Mouse (Mus musculus): Measurements from ENCODE around the gene Kcnj9. TPM values are rescaled to one million over a fixed set of nuclear protein-coding genes. Genes with fewer than 3 reads are reported as not detected.

Gene Kcnj9
- polyA plus RNA-seq, 1 experiment from 2014 or later, result 2.7 TPM

DNA sequence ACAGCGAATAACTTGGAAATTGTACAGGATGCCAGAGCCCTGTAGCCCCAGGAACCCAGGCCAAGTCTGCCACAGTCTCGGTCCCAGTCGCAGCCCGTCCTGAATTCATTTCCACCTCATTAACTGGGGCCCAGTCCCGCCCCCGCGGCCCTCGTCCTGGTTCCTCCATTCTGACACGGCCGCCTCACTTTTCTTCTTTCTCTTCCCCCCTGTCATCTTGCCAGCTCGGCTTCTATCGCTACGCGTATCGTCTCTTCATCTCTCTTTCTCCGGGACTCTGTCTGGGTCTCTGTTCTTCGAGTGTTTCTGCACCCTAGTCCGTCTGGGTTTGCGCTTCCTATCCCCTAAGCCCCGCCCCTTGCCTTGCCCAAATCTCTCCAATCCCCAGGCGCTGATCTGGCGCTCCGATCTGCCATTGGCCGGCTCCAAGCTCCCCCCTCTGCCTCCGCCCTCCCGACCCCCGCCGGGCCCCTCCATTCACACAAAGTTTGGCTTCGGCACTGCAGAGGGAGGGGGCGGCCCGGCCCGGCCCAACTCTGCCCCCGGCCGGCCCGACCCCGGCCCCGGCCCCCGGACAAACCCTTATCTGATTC is 11.7 kb upstream of the Kcnj9 start, which contains the start of gene Kcnj10:
Kcnj10 (plus strand) TSS at position 482 of the 593 bp plus-strand sequence.
- no peaks in the 10 kb centered on the region for H3K27me3 ChIP-seq (ENCODE audit: control insufficient read depth, insufficient read depth, low read length)
- peak within 1 kb of the TSS; percentile 41 for H3K9ac ChIP-seq (replicated peaks; ENCODE audit: low read depth, low read length)
- no peaks in the 10 kb centered on the region for H3K9me3 ChIP-seq (ENCODE audit: control insufficient read depth, low read length)
- H3K36me3 ChIP-seq (ENCODE audit: control insufficient read depth, insufficient read depth, low read length), result no peaks in the 10 kb centered on the region
- peak within 1 kb of the TSS; percentile 35 for H3K27ac ChIP-seq (ENCODE audit: low read depth, low read length)
- H3K4me3 ChIP-seq (ENCODE audit: low read depth, low read length), result peak within 1 kb of the TSS; percentile 32
- H3K4me2 ChIP-seq (ENCODE audit: low read depth, low read length), result peak within 1 kb of the TSS; percentile 53
- ATAC-seq (ENCODE audit: low read depth), result peak; percentile 93
- H3K4me1 ChIP-seq (ENCODE audit: control insufficient read depth, insufficient read depth, low read length), result peaks cover 3% of the 10 kb centered on the region; the same call in 1 of the 2 replicates
- WGBS, result 2% methylated on average over 37 of the region's 38 CpGs

- Histone ChIP-seq H3K27ac (ENCODE audit: low read depth, low read length) (no peak overlapping the region), H3K4me1 (ENCODE audit: control insufficient read depth, insufficient read depth, low read length) (peaks cover 3% of the 10 kb centered on the region; the same call in 1 of the 2 replicates), H3K9ac (replicated peaks; ENCODE audit: low read depth, low read length) (no peak overlapping the region), H3K36me3 (ENCODE audit: control insufficient read depth, insufficient read depth, low read length) (no peaks in the 10 kb centered on the region), H3K4me2 (ENCODE audit: low read depth, low read length) (no peak overlapping the region), H3K4me3 (ENCODE audit: low read depth, low read length) (no peak overlapping the region), H3K27me3 (ENCODE audit: control insufficient read depth, insufficient read depth, low read length) (no peaks in the 10 kb centered on the region), H3K9me3 (ENCODE audit: control insufficient read depth, low read length) (no peaks in the 10 kb centered on the region)
- ATAC-seq (ENCODE audit: low read depth), result no peak
- 28% methylated on average over 2 of the region's 2 CpGs for WGBS
Observed at GRCm38 (mm10) chr1:172337411-172338185, 8.5 kb upstream of the Kcnj9 start.

- H3K4me2 ChIP-seq (ENCODE audit: low read depth, low read length), result no peak overlapping the region
- H3K27me3 ChIP-seq (ENCODE audit: control insufficient read depth, insufficient read depth, low read length), result no peaks in the 10 kb centered on the region
- no peaks in the 10 kb centered on the region for H3K9me3 ChIP-seq (ENCODE audit: control insufficient read depth, low read length)
- H3K4me3 ChIP-seq (ENCODE audit: low read depth, low read length), result no peak overlapping the region
- no peaks in the 10 kb centered on the region for H3K36me3 ChIP-seq (ENCODE audit: control insufficient read depth, insufficient read depth, low read length)
- no peak for ATAC-seq (ENCODE audit: low read depth)
- 80% methylated on average over 15 of the region's 15 CpGs for WGBS
- no peak overlapping the region for H3K27ac ChIP-seq (ENCODE audit: low read depth, low read length)
- no peak overlapping the region for H3K9ac ChIP-seq (replicated peaks; ENCODE audit: low read depth, low read length)
- no peaks in the 10 kb centered on the region for H3K4me1 ChIP-seq (ENCODE audit: control insufficient read depth, insufficient read depth, low read length)
Observed at GRCm38 (mm10) chr1:172335804-172336203, 6.7 kb upstream of the Kcnj9 start.

DNA sequence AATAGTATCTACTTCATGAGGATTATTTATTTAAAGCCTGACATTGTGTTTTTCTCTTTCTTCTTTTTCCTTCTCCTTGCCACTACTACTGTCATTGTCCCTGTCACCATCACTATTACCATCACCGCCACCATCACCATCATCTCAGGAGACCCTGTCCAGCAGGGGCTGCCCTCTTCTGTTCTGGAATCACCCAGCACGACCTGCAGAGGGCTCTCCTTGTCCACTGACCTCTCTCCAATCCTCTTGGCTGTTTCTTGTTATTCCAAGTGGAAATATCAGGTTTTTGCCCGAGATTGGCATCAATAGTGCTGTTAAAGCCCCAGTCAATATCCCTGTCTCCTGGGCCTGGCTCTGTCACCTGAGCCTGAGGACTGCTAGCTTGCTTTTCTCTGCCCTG is 4.4 kb upstream of the Kcnj9 start:
- no peak overlapping the region for H3K9ac ChIP-seq (replicated peaks; ENCODE audit: low read depth, low read length)
- 23% methylated on average over 3 of the region's 3 CpGs for WGBS
- H3K4me3 ChIP-seq (ENCODE audit: low read depth, low read length), result no peak overlapping the region
- ATAC-seq (ENCODE audit: low read depth), result no peak
- H3K36me3 ChIP-seq (ENCODE audit: control insufficient read depth, insufficient read depth, low read length), result no peaks in the 10 kb centered on the region
- no peak overlapping the region for H3K27ac ChIP-seq (ENCODE audit: low read depth, low read length)
- H3K27me3 ChIP-seq (ENCODE audit: control insufficient read depth, insufficient read depth, low read length), result no peaks in the 10 kb centered on the region
- H3K4me1 ChIP-seq (ENCODE audit: control insufficient read depth, insufficient read depth, low read length), result peaks cover 10% of the 10 kb centered on the region
- H3K4me2 ChIP-seq (ENCODE audit: low read depth, low read length), result no peak overlapping the region
- H3K9me3 ChIP-seq (ENCODE audit: control insufficient read depth, low read length), result no peaks in the 10 kb centered on the region

- H3K9ac ChIP-seq (replicated peaks; ENCODE audit: low read depth, low read length), result no peak overlapping the region
- ATAC-seq (ENCODE audit: low read depth), result no peak
- no peak overlapping the region for H3K27ac ChIP-seq (ENCODE audit: low read depth, low read length)
- WGBS, result 83% methylated on average over 2 of the region's 2 CpGs
- H3K9me3 ChIP-seq (ENCODE audit: control insufficient read depth, low read length), result no peaks in the 10 kb centered on the region
- H3K36me3 ChIP-seq (ENCODE audit: control insufficient read depth, insufficient read depth, low read length), result no peaks in the 10 kb centered on the region
- no peak overlapping the region for H3K4me3 ChIP-seq (ENCODE audit: low read depth, low read length)
- H3K4me2 ChIP-seq (ENCODE audit: low read depth, low read length), result no peak overlapping the region
- no peaks in the 10 kb centered on the region for H3K27me3 ChIP-seq (ENCODE audit: control insufficient read depth, insufficient read depth, low read length)
- H3K4me1 ChIP-seq (ENCODE audit: control insufficient read depth, insufficient read depth, low read length), result peaks cover 10% of the 10 kb centered on the region
Observed at GRCm38 (mm10) chr1:172332925-172333324, 3.8 kb upstream of the Kcnj9 start.

DNA sequence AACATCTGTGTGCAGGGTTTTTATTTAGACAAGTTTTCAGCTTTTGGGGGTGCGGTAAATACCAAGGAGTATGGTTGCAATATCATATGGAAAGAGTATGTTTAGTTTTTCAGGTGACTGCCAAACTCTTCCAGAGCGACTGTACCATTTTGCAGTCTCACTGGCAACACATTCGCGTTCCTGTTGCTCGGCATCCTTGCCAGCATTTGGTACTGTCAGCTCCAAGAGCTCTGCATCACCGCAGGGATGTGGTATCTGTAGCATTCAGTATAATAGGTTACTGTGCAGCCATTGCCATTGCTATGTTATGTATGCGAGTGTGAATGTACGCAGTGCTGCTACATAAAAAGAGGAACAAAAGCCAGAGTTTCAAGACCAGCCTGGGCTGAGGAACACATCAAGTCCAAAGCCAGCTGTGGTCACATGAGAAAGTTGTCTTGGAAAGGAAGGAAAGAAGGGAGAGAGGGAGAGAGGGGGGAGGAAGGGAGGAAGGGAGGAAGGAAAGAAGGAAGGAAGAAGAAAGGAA is 2.4 kb upstream of the Kcnj9 start:
- Histone ChIP-seq H3K27ac (ENCODE audit: low read depth, low read length) (no peak overlapping the region), H3K36me3 (ENCODE audit: control insufficient read depth, insufficient read depth, low read length) (no peaks in the 10 kb centered on the region), H3K4me3 (ENCODE audit: low read depth, low read length) (no peak overlapping the region), H3K4me2 (ENCODE audit: low read depth, low read length) (no peak overlapping the region), H3K4me1 (ENCODE audit: control insufficient read depth, insufficient read depth, low read length) (peaks cover 11% of the 10 kb centered on the region), H3K9me3 (ENCODE audit: control insufficient read depth, low read length) (no peaks in the 10 kb centered on the region), H3K27me3 (ENCODE audit: control insufficient read depth, insufficient read depth, low read length) (no peaks in the 10 kb centered on the region), H3K9ac (replicated peaks; ENCODE audit: low read depth, low read length) (no peak overlapping the region)
- 61% methylated on average over 8 of the region's 8 CpGs for WGBS
- ATAC-seq (ENCODE audit: low read depth), result no peak

DNA sequence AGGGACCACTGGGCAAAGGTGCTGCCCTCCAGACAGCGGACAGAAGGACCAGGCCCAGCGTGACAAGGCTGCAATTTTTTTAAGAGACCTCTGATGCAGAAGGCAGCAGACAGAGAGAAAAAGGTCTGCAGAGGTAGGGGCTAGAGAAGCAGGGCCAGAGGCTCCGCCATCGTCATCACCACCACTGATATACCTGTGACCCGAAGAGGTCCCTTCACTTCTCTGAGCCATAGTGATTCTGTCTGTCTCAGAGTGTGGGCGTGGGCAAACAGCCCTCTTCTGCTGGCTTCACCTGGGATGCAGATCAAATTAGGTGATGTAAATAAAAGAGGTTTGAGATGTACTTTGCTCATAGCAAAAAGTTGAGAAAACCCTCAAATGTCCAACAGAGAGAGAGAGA is 498 bp upstream of the Kcnj9 start:
- Histone ChIP-seq H3K4me3 (ENCODE audit: low read depth, low read length) (no peak overlapping the region), H3K36me3 (ENCODE audit: control insufficient read depth, insufficient read depth, low read length) (no peaks in the 10 kb centered on the region), H3K9ac (replicated peaks; ENCODE audit: low read depth, low read length) (no peak overlapping the region), H3K27ac (ENCODE audit: low read depth, low read length) (no peak overlapping the region), H3K4me1 (ENCODE audit: control insufficient read depth, insufficient read depth, low read length) (peaks cover 18% of the 10 kb centered on the region), H3K9me3 (ENCODE audit: control insufficient read depth, low read length) (no peaks in the 10 kb centered on the region), H3K27me3 (ENCODE audit: control insufficient read depth, insufficient read depth, low read length) (no peaks in the 10 kb centered on the region), H3K4me2 (ENCODE audit: low read depth, low read length) (no peak overlapping the region)
- 73% methylated on average over 6 of the region's 6 CpGs for WGBS
- no peak for ATAC-seq (ENCODE audit: low read depth)

- no peak for ATAC-seq (ENCODE audit: low read depth)
- peak overlapping the region; percentile 24; the same call in 1 of the 2 replicates for H3K4me3 ChIP-seq (ENCODE audit: low read depth, low read length)
- 83% methylated on average over 7 of the region's 7 CpGs for whole genome bisulfite sequencing
Observed at GRCm38 (mm10) chr1:172328461-172328860, 657 bp downstream of the Kcnj9 start.

GRCm38 (mm10) chr1:172328041-172328440 is 1.1 kb downstream of the Kcnj9 start:
- Histone ChIP-seq H3K27ac (ENCODE audit: low read depth, low read length) (no peak overlapping the region), H3K27me3 (ENCODE audit: control insufficient read depth, insufficient read depth, low read length) (no peaks in the 10 kb centered on the region), H3K36me3 (ENCODE audit: control insufficient read depth, insufficient read depth, low read length) (no peaks in the 10 kb centered on the region), H3K9me3 (ENCODE audit: control insufficient read depth, low read length) (no peaks in the 10 kb centered on the region), H3K4me1 (ENCODE audit: control insufficient read depth, insufficient read depth, low read length) (peaks cover 18% of the 10 kb centered on the region), H3K4me2 (ENCODE audit: low read depth, low read length) (no peak overlapping the region), H3K9ac (replicated peaks; ENCODE audit: low read depth, low read length) (no peak overlapping the region), H3K4me3 (ENCODE audit: low read depth, low read length) (no peak overlapping the region)
- WGBS, result 88% methylated on average over 3 of the region's 3 CpGs
- ATAC-seq (ENCODE audit: low read depth), result no peak

More at GRCm38 (mm10) chr1:172328461-172328860, 657 bp downstream of the Kcnj9 start:
- no peaks in the 10 kb centered on the region for H3K36me3 ChIP-seq (ENCODE audit: control insufficient read depth, insufficient read depth, low read length)
- H3K9ac ChIP-seq (replicated peaks; ENCODE audit: low read depth, low read length), result no peak overlapping the region
- no peak overlapping the region for H3K27ac ChIP-seq (ENCODE audit: low read depth, low read length)
- H3K4me2 ChIP-seq (ENCODE audit: low read depth, low read length), result peak overlapping the region; percentile 46; the same call in 1 of the 2 replicates
- H3K4me1 ChIP-seq (ENCODE audit: control insufficient read depth, insufficient read depth, low read length), result peaks cover 18% of the 10 kb centered on the region
- H3K27me3 ChIP-seq (ENCODE audit: control insufficient read depth, insufficient read depth, low read length), result no peaks in the 10 kb centered on the region
- no peaks in the 10 kb centered on the region for H3K9me3 ChIP-seq (ENCODE audit: control insufficient read depth, low read length)

Data from neural tube, embryonic 14.5 days (tissue).